Mouse (Mus musculus) fibroblast of lung, adult 2 months (primary cell): ENCODE data around the gene Cmc1.

Experiments
- DNase-seq: peaks from one replicate; pipeline ENCODE4 v3.0.0-alpha.2; 2011; ENCODE audit warnings: low read depth

Gene Cmc1

GRCm38 (mm10) chr9:118149407-118150402 lies at the start of gene Cmc1:
TSS of gene Cmc1 (minus strand) at chr9:118150177.
- DNase-seq = peak; percentile 96

GRCm38 (mm10) chr9:118198557-118198956 lies 48.6 kb upstream of the Cmc1 start:
- DNase-seq = no peak

- DNase-seq = no peak
Observed at GRCm38 (mm10) chr9:118196661-118197390, 46.8 kb upstream of the Cmc1 start.

- no peak for DNase-seq
Observed at GRCm38 (mm10) chr9:118193263-118193662, 43.3 kb upstream of the Cmc1 start.

GRCm38 (mm10) chr9:118191276-118191675 lies 41.3 kb upstream of the Cmc1 start:
- no peak for DNase-seq

- DNase-seq = no peak
Observed at GRCm38 (mm10) chr9:118188374-118188773, 38.4 kb upstream of the Cmc1 start.

GRCm38 (mm10) chr9:118187420-118187819 lies 37.4 kb upstream of the Cmc1 start:
- no peak for DNase-seq

- DNase-seq = no peak
Observed at GRCm38 (mm10) chr9:118186776-118187175, 36.8 kb upstream of the Cmc1 start.

GRCm38 (mm10) chr9:118179136-118180025 lies 29.4 kb upstream of the Cmc1 start:
- DNase-seq = no peak

GRCm38 (mm10) chr9:118176687-118177086 lies 26.7 kb upstream of the Cmc1 start:
- no peak for DNase-seq

- no peak for DNase-seq
Observed at GRCm38 (mm10) chr9:118175411-118175810, 25.4 kb upstream of the Cmc1 start.

- no peak for DNase-seq
Observed at GRCm38 (mm10) chr9:118173086-118173485, 23.1 kb upstream of the Cmc1 start.

GRCm38 (mm10) chr9:118168544-118168943 lies 18.6 kb upstream of the Cmc1 start:
- no peak for DNase-seq

GRCm38 (mm10) chr9:118167606-118168005 lies 17.6 kb upstream of the Cmc1 start:
- DNase-seq = no peak

- DNase-seq = no peak
Observed at GRCm38 (mm10) chr9:118161536-118161935, 11.6 kb upstream of the Cmc1 start.

- DNase-seq = no peak
Observed at GRCm38 (mm10) chr9:118159936-118160335, 10.0 kb upstream of the Cmc1 start.

- DNase-seq = no peak
Observed at GRCm38 (mm10) chr9:118158201-118158600, 8.2 kb upstream of the Cmc1 start.

- no peak for DNase-seq
Observed at GRCm38 (mm10) chr9:118157234-118157633, 7.3 kb upstream of the Cmc1 start.

- DNase-seq = no peak
Observed at GRCm38 (mm10) chr9:118154666-118155065, 4.7 kb upstream of the Cmc1 start.

- DNase-seq = no peak
Observed at GRCm38 (mm10) chr9:118151221-118151507, 1.2 kb upstream of the Cmc1 start.

- DNase-seq = no peak
Observed at GRCm38 (mm10) chr9:118150429-118151220, 648 bp upstream of the Cmc1 start.
